Mouse (Mus musculus) embryonic fibroblast, embryonic 13.5 days (primary cell): ENCODE results near the gene Dnmbp.

ENCODE experiments used
- CTCF ChIP-seq: IDR thresholded peaks from 2 replicates; pipeline ENCODE4 v1.5.1; 2011; ENCODE audit warnings: mild to moderate bottlenecking, control low read depth, low read length, moderate library complexity, borderline replicate concordance; ENCODE audit not compliant: insufficient read depth
- POLR2A ChIP-seq: IDR thresholded peaks from 2 replicates; pipeline ENCODE4 v1.6.1; 2011; ENCODE audit warnings: low read depth, mild to moderate bottlenecking, control low read depth, low read length, moderate library complexity

- no peak for TF ChIP-seq CTCF
- TF ChIP-seq POLR2A, result no peak
Measured at GRCm38 (mm10) chr19:43966481-43966880, 26.5 kb upstream of the Dnmbp start.
